Mouse (Mus musculus): ENCODE measurements around the gene Fam72a. TPM values are rescaled to one million over a fixed set of nuclear protein-coding genes. Genes with fewer than 3 reads are reported as not detected.

Fam72a gene
- total and polyA plus RNA-seq, 3 experiments, result 2.6 to 9.0 (median 6.2) TPM

- H3K36me3 ChIP-seq (replicated peaks), result peaks cover 26% of the 10 kb centered on the region
- peaks cover 66% of the 10 kb centered on the region for H3K4me1 ChIP-seq (ENCODE audit: insufficient read depth, low read depth, low read length)
- DNase-seq (ENCODE audit: low spot score), result peak; percentile 73
- TF ChIP-seq GATA2 (IDR thresholded peaks at IDR 0.05; ENCODE audit: borderline replicate concordance, low read depth, low read length) (no peak), TAL1 (conservative IDR thresholded peaks at IDR 0.05; ENCODE audit: low read depth, low read length) (no peak), GATA1 (IDR thresholded peaks at IDR 0.05; ENCODE audit: borderline replicate concordance, low read length) (no peak), POLR2AphosphoS5 (IDR thresholded peaks at IDR 0.05; ENCODE audit: insufficient replicate concordance, low read depth, low read length) (no peak), CTCF (IDR thresholded peaks at IDR 0.05; ENCODE audit: low read depth, low read length) (no peak)
- H3K4me3 ChIP-seq (ENCODE audit: low read depth, low read length), result peak overlapping the region; percentile 83
- no peak for ATAC-seq (ENCODE audit: extremely low read depth, insufficient number of reproducible peaks, low FRiP score, poor library complexity, severe bottlenecking)
- no peaks in the 10 kb centered on the region for H3K27me3 ChIP-seq (ENCODE audit: insufficient read depth, low read length)
- H3K9me3 ChIP-seq (replicated peaks), result no peaks in the 10 kb centered on the region
Observed at GRCm38 (mm10) chr1:131525101-131525585, 2.6 kb upstream of the Fam72a start.

GRCm38 (mm10) chr1:131525586-131526271 is 2.0 kb upstream of the Fam72a start:
- Histone ChIP-seq H3K9me3 (replicated peaks) (no peaks in the 10 kb centered on the region), H3K36me3 (replicated peaks) (peaks cover 26% of the 10 kb centered on the region), H3K27me3 (ENCODE audit: insufficient read depth, low read length) (no peaks in the 10 kb centered on the region), H3K4me3 (ENCODE audit: low read depth, low read length) (peak overlapping the region; percentile 83), H3K4me1 (ENCODE audit: insufficient read depth, low read depth, low read length) (peaks cover 66% of the 10 kb centered on the region)
- peak; percentile 71 for DNase-seq (ENCODE audit: low spot score)
- ATAC-seq (ENCODE audit: extremely low read depth, insufficient number of reproducible peaks, low FRiP score, poor library complexity, severe bottlenecking), result no peak
- no peak for TF ChIP-seq GATA1 (IDR thresholded peaks at IDR 0.05; ENCODE audit: borderline replicate concordance, low read length)
- no peak for TF ChIP-seq POLR2AphosphoS5 (IDR thresholded peaks at IDR 0.05; ENCODE audit: insufficient replicate concordance, low read depth, low read length)
- TF ChIP-seq CTCF (IDR thresholded peaks at IDR 0.05; ENCODE audit: low read depth, low read length), result no peak
- TF ChIP-seq TAL1 (conservative IDR thresholded peaks at IDR 0.05; ENCODE audit: low read depth, low read length), result no peak
- no peak for TF ChIP-seq GATA2 (IDR thresholded peaks at IDR 0.05; ENCODE audit: borderline replicate concordance, low read depth, low read length)

- H3K9me3 ChIP-seq (replicated peaks), result no peaks in the 10 kb centered on the region
- DNase-seq (ENCODE audit: low spot score) (peak; percentile 82), ATAC-seq (ENCODE audit: extremely low read depth, insufficient number of reproducible peaks, low FRiP score, poor library complexity, severe bottlenecking) (peak; percentile 0; the same call in 1 of the 2 replicates)
- peaks cover 31% of the 10 kb centered on the region for H3K36me3 ChIP-seq (replicated peaks)
- TF ChIP-seq TAL1 (conservative IDR thresholded peaks at IDR 0.05; ENCODE audit: low read depth, low read length) (no peak), POLR2AphosphoS5 (IDR thresholded peaks at IDR 0.05; ENCODE audit: insufficient replicate concordance, low read depth, low read length) (no peak), GATA1 (IDR thresholded peaks at IDR 0.05; ENCODE audit: borderline replicate concordance, low read length) (no peak), GATA2 (IDR thresholded peaks at IDR 0.05; ENCODE audit: borderline replicate concordance, low read depth, low read length) (no peak), CTCF (IDR thresholded peaks at IDR 0.05; ENCODE audit: low read depth, low read length) (no peak)
- peaks cover 70% of the 10 kb centered on the region for H3K4me1 ChIP-seq (ENCODE audit: insufficient read depth, low read depth, low read length)
- no peaks in the 10 kb centered on the region for H3K27me3 ChIP-seq (ENCODE audit: insufficient read depth, low read length)
- peak overlapping the region; percentile 83 for H3K4me3 ChIP-seq (ENCODE audit: low read depth, low read length)
Observed at GRCm38 (mm10) chr1:131526371-131527270, 1.1 kb upstream of the Fam72a start.

GRCm38 (mm10) chr1:131528081-131528507 is 391 bp downstream of the Fam72a start:
- Histone ChIP-seq H3K9me3 (replicated peaks) (no peaks in the 10 kb centered on the region), H3K4me3 (ENCODE audit: low read depth, low read length) (peak overlapping the region; percentile 82), H3K36me3 (replicated peaks) (peaks cover 31% of the 10 kb centered on the region), H3K4me1 (ENCODE audit: insufficient read depth, low read depth, low read length) (peaks cover 67% of the 10 kb centered on the region), H3K27me3 (ENCODE audit: insufficient read depth, low read length) (no peaks in the 10 kb centered on the region)
- DNase-seq (ENCODE audit: low spot score) (no peak), ATAC-seq (ENCODE audit: extremely low read depth, insufficient number of reproducible peaks, low FRiP score, poor library complexity, severe bottlenecking) (no peak)
- TF ChIP-seq GATA2 (IDR thresholded peaks at IDR 0.05; ENCODE audit: borderline replicate concordance, low read depth, low read length) (no peak), TAL1 (conservative IDR thresholded peaks at IDR 0.05; ENCODE audit: low read depth, low read length) (no peak), CTCF (IDR thresholded peaks at IDR 0.05; ENCODE audit: low read depth, low read length) (no peak), POLR2AphosphoS5 (IDR thresholded peaks at IDR 0.05; ENCODE audit: insufficient replicate concordance, low read depth, low read length) (no peak), GATA1 (IDR thresholded peaks at IDR 0.05; ENCODE audit: borderline replicate concordance, low read length) (no peak)

GRCm38 (mm10) chr1:131528561-131529166 is 961 bp downstream of the Fam72a start:
- Histone ChIP-seq H3K27me3 (ENCODE audit: insufficient read depth, low read length) (no peaks in the 10 kb centered on the region), H3K4me3 (ENCODE audit: low read depth, low read length) (peak overlapping the region; percentile 82), H3K4me1 (ENCODE audit: insufficient read depth, low read depth, low read length) (peaks cover 62% of the 10 kb centered on the region), H3K9me3 (replicated peaks) (no peaks in the 10 kb centered on the region), H3K36me3 (replicated peaks) (peaks cover 28% of the 10 kb centered on the region)
- TF ChIP-seq TAL1 (conservative IDR thresholded peaks at IDR 0.05; ENCODE audit: low read depth, low read length), result no peak
- no peak for TF ChIP-seq GATA1 (IDR thresholded peaks at IDR 0.05; ENCODE audit: borderline replicate concordance, low read length)
- no peak for TF ChIP-seq POLR2AphosphoS5 (IDR thresholded peaks at IDR 0.05; ENCODE audit: insufficient replicate concordance, low read depth, low read length)
- no peak for TF ChIP-seq CTCF (IDR thresholded peaks at IDR 0.05; ENCODE audit: low read depth, low read length)
- no peak for TF ChIP-seq GATA2 (IDR thresholded peaks at IDR 0.05; ENCODE audit: borderline replicate concordance, low read depth, low read length)
- DNase-seq (ENCODE audit: low spot score), result no peak
- ATAC-seq (ENCODE audit: extremely low read depth, insufficient number of reproducible peaks, low FRiP score, poor library complexity, severe bottlenecking), result no peak

Measured in G1E (cell line).